Mouse (Mus musculus) lung, adult 2 months (tissue): Measurements from ENCODE around the gene Ext2.

Experiments
- CTCF ChIP-seq: fragments of 200-500 bp; IDR thresholded peaks from 2 replicates; pipeline ENCODE4 v1.5.1; 2011; ENCODE audit warnings: mild to moderate bottlenecking, low read length, control low read depth; ENCODE audit not compliant: insufficient read depth
- POLR2A ChIP-seq: fragments of 200-500 bp; IDR thresholded peaks from 2 replicates; pipeline ENCODE4 v1.6.1; 2011; ENCODE audit warnings: low read depth, mild to moderate bottlenecking, control low read depth, low read length, borderline replicate concordance; ENCODE audit errors: extremely low read depth

DNA sequence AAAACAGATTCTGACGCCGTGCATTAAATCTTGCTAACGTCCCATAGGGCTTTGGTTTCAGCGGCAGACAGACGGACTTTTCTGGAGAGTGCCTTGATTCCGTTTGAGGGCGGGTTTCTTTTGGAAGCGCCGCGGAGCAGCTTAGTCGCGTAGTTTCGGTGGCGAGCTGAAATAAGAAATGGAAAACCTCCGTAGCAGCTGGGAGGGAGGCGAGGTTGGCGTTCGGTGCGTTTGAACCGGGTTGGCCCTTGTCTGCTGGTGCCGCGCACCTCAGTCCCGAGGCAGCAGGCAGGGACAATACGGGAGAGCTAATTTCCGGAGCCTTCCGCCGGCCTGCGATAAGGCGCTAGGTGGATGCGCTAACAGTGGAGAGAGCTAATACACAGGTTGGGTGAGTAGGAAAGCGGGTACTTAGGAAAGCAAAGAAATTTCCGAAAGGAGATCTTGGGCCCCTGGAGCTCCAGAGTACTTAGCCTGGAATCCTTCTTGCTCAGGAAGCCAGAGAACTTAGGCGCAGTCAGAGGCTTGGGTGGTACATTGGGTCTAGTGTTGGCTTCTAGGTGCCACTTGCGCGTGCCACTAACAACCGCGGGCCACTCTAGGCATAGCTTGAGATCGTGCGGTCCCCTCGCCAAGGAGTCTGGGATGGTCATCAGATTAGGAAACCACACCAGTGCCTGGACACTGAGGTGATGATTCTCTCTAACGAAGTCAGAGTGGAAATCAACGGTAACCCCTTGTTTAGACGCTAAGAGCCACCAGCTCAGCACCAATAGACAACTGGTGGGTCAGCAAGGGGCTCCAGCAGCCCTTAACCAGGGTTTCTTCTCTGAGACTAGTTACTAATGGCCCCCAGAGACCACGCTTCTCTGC lies 175.1 kb downstream of the Ext2 start:
- no peak for TF ChIP-seq CTCF
- TF ChIP-seq POLR2A, result no peak
